Mouse (Mus musculus): ENCODE data around the gene Cdhr3.

GRCm38 (mm10) chr12:33125594-33126227 is 33.0 kb upstream of the Cdhr3 start:
- TF ChIP-seq CTCF (IDR thresholded peaks at IDR 0.05; ENCODE audit: low read depth, low read length) (no peak), POLR2A (IDR thresholded peaks at IDR 0.05; ENCODE audit: borderline replicate concordance, low read depth, low read length) (no peak)
